Mouse (Mus musculus) heart, adult 11 months (tissue): ENCODE measurements around the gene Rnf217.
A peak's percentile ranks its signal among the peaks of the same experiment; 100 is the strongest.

ENCODE experiments used
- DNase-seq: peaks from one replicate; pipeline ENCODE4 v3.0.0; 2022

Rnf217 gene

DNA sequence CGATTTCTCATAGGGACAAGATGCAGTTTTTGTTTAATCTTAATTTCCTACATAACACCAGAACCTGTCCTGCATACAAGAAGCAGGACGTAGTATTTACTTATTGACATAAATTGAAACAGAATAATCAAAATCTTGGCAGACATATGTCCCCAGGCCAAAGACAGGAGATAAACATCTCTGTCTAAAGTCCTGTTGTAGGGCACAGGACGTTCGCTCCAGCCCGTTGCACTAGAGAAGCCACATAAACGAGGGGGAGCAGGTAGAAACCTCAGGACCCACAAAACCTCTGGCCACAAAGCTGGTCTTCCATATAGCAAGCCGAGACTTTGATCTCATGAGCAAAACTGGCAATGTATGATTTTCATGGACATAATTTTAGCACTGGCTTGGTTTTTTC is 57.1 kb downstream of the Rnf217 start:
- DNase-seq: no peak

- DNase-seq: no peak
These were observed 57.6 kb downstream of the Rnf217 start for GRCm38 (mm10) chr10:31551362-31551761.

- DNase-seq: no peak
These were observed 61.8 kb downstream of the Rnf217 start for GRCm38 (mm10) chr10:31547156-31547555.

DNA sequence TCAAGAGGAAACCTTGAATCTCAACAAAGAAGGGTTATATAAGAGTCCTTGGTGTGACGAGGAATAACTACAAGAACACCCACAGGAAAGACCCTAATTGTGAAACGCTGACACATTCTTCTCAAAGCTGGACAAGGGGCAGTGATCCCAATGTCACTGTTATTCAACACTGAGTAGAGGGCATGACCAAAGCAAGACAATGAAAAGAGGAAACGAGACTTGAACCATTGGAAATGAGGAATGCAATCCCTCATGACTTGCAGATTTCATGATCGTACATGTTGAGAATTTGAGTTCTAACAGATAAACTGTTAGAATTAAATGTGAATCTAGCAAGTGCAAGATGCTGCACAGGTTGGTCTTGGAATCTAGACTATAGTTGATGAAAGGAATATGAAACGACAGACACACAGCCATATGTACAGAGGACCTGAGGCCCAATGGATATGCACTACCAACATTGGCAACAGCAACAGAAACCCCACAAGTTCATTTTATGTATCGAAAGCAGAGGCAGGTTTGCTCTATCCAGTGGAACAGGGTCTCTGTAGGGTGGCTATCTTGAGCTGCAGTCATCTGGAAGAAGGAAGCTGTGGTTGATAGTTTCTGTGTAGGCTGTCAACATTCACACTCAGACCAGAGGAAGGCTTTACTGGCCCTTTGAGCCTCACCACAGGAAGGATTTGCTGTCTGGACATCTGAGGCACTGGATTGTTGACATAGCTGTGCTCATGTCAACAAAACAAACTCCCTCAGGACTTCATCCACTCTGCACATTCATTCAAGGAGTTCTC is 64.6 kb downstream of the Rnf217 start:
- no peak for DNase-seq

DNA sequence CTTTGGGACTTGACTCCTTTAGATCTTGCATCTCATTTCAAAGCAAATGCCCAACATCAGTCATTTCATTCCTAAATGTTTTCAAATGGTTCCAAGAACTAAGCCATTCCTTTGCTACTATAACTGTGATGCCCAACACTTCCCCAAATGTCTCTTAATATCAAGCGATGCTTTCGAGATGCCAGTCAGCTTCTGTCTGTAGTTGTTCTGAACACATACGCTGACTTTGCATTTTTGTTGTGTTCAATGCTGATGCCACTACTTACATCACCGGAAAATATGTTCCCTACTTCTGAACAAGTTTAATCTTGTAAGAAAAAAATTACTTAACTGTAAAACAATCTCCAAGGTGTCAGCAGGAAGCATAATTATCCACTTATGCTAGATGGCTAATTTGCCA is 68.5 kb downstream of the Rnf217 start:
- no peak for DNase-seq

DNA sequence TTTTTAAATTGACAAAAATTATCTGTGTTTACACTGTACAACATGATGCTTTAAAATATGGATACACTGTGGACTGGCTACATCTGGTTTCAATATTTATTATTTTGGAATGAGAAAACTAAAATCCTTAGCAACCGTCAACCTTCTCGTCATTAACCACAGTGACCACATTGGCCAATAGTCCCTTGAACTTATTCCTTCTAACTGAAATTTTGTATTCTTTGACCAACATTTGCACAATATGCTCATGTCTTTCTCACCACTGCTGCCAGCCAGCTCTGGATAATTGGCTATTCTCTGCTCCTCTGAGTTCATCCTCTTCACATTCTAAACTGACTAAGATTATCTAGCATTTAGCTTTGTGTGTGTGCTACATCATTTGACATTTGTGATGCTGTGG is 69.6 kb downstream of the Rnf217 start:
- no peak for DNase-seq

- DNase-seq: no peak
These were observed 70.3 kb downstream of the Rnf217 start for GRCm38 (mm10) chr10:31538721-31539120.

DNA sequence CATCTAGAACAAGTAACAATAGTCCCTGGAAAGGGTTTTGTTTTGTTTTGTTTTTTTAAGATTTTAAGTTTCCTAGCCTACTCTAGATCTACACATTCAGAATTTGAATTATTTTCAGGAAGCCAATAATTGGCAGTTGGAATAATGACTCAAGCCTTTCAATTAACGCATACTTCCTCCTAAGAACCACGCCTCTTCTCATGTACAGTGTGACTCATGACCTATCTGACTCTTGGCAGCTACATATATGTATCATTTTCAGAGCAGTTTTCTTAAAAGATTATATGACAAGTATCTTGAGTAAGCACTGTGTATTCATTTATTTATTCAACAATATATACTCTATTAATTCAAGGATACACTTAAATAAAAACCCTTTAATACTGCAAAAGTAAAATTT is 70.7 kb downstream of the Rnf217 start:
- DNase-seq: no peak

- no peak for DNase-seq
These were observed 71.8 kb downstream of the Rnf217 start for GRCm38 (mm10) chr10:31537213-31537612.

GRCm38 (mm10) chr10:31535046-31535445 is 73.9 kb downstream of the Rnf217 start:
- no peak for DNase-seq

DNA sequence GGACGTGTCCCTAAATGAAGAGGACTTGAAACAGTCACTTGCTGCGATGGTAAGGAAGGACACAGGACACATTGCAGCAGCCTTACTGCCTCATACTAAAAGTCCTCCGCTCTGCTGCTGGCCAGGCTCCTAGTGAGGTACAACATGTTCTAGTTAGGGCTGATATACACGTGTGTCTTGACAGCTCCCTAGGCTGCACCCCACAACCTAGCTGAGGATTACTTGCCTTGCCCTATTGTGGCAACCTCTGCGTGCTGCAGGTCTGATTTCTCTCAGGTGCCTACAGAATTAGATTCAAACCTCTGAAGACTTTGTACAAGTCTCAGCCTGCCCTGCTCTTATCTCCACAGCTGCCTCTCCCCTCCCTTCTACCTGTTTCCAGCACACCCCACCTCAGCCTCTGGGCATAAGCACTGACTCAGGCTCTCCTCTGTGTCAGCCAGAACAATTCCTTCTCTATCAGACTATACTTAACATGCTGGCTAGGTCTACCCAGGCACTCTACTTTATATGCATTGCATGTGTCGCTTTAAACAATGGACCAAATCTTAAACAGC is 75.6 kb downstream of the Rnf217 start:
- no peak for DNase-seq

DNA sequence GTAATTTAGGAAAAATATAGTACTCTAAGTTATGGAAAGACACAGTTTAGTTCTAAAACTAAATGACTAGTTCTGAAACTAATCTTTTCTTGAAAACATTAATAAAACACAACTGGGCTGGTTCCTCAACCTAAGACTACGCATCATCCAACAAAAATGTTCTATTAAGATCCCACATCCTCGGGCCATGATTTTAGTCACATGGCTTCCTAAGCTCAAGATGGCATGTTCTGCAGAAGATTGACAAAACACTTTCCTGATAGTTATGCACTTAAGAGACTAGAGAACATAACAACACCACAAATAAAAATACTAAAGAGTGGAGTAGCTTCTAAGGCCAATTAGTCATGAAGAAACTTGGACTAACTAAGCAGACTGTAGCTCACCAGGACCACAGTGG is 76.2 kb downstream of the Rnf217 start:
- no peak for DNase-seq

DNA sequence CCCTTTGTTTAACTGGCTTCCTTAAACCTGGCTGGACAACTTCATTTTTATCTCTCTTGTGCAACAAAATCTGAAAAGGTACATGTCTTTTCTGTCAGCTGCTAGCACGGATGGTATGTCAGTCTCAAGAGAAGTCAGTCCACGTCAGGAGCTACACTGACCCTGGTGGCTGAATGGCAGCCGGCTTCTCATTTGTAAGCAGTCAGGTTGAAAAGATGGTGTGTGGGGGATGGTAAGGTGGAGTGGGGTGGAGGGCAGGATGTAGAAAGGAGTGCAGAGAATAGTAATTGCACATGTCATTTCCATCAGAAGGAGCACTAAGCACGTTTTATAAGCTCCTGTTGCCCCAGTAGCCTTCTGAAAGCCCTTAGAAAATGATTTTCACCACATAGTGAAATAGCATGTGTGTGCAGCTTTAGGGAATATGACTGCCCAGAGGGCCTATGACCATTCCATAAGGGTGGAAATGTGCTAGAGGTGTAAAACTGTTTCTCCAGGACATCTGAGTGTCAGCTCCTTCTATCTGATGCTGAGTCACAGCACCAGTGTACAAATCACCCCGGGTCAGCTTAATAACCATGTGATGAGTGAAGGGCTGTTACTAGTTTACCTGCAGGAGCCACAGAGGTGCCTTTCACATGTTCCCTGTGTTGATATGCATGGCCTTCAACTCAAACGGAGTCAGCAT is 80.5 kb downstream of the Rnf217 start:
- no peak for DNase-seq

- DNase-seq: no peak
These were observed 83.3 kb downstream of the Rnf217 start for GRCm38 (mm10) chr10:31525705-31526104.

DNA sequence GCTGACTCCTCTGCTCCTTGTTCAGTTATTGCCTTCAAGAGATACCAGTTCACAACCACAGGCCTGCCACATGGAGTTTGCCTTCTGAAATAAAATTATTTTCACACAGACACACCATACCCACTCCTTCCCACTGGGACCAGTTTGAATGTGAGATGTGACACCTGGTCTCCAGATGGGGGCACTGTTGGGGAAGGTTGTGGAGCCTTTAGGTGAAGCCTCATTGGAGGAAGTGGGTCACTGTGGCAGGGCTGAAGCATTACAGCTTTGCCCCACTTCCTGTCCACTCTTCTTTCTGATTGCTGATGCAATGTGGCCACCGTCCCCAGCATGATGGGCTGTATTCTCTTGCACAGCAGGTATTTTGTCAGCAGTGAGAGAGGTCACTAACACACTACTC is 89.6 kb downstream of the Rnf217 start:
- DNase-seq: peak; percentile 82

GRCm38 (mm10) chr10:31518210-31518609 is 90.8 kb downstream of the Rnf217 start:
- DNase-seq: peak; percentile 86

GRCm38 (mm10) chr10:31517192-31517591 is 91.8 kb downstream of the Rnf217 start:
- peak; percentile 76 for DNase-seq

- no peak for DNase-seq
These were observed 93.1 kb downstream of the Rnf217 start for GRCm38 (mm10) chr10:31515897-31516296.

DNA sequence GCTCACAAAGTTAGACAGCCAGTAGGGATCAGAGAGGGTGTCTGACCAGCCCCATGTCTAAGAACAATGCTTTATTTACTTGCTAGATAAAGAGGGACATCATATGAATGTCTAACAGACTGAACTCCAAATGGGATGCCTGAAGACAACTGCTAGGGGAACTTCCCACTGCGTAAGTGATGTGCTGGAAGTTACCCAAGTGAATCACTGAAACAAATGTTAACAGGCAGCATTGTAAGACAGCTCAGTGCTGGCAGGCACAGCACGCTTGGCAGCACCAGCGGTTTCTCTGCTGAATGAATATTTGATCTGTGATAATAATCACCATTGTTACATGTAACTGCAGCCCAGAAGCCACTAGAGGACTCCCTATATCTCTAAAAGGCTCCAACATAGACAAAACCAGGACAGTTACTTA is 104.8 kb downstream of the Rnf217 start:
- peak; percentile 85 for DNase-seq

DNA sequence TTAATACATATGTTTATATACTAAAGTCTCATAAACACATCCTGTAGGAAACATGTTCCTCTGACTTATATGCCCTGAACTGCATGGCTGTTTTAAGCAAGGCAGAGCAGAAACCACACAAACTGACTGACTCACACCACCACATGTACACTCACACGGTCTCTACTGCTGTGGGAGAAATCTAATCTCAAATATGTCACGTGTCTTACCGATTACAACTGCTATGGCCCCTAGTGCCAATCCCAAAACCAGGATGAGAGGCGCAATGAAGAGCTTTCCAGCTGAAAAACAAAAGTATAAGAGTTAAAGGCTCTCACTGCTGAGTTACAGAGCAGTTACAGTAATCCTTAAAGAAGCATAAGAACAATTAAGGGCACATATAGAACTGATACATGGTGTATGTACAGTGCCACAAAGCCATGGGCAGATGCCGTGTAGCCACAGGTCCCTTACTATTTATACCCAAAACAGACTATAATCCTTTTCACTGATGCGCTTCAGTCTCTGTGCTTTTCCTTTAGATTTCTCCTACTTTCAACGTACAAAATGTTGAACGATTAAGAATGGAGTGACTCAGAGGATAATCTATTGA is 105.3 kb downstream of the Rnf217 start:
- DNase-seq: no peak

DNA sequence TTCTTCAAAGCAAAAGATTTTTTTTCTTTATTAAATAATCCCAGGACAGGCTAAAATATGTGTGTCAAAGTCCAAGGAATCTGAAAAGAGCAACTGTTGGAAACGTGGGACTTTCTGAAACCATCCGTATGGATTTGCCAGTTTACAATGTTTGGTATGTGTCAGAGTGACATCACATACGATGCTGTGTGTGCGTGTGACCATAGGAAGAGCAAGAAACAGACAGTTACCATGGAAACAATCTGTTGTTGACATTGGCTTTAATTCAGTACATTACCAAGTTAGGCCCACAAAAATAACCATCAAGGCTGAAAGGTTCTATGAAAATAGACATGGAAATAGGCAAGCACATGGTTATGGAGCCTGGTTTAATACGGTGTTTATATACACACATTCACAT is 107.3 kb downstream of the Rnf217 start:
- DNase-seq: no peak

DNA sequence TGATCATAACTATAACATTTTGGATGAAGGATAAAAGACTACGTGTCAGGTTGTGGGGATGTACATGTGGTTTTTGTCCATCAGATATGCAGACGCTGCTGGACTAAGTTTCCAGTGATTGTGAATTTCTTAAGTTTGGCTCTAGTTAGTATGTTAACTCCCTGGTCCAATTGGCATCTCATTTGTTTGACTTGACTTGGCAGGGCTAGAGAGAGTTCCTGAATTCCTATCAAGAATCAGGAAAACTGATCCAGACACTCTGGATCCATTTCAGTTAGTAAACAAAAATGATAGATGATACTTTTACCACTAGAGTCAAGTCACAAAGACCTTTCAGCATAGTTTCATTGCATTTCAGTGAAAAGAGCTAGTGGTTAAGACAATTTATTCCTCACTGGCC is 112.1 kb downstream of the Rnf217 start:
- no peak for DNase-seq

- DNase-seq: no peak
These were observed 113.2 kb downstream of the Rnf217 start for GRCm38 (mm10) chr10:31495826-31496225.

DNA sequence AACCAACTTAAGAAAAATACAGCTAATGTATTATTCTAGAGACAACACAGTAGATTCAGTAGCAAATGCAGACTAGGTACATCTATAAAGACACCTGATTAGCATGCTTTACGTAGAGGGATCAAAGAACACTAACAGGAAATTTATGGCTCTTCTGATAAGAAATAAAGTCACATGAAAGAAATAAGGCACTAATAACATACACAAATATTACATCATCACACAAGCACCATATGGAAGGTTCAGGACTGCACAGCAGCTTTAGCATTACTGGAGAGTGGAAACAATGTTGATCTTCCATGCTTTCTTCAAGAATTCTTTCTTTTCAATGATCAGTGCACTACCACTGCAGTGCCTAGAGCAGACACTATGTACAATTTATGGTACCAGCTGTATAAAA is 114.7 kb downstream of the Rnf217 start:
- DNase-seq: no peak
